Mouse (Mus musculus): ENCODE data around the gene Tars2.
"Not testable (repeated sequence)": the region's sequence is repeated elsewhere in the genome, so short reads cannot be mapped to it uniquely, and the experiment has no call there.

Tars2 gene

GRCm38 (mm10) chr3:95760106-95760505 lies at the start of gene Tars2:
TSS of gene Tars2 (minus strand) at chr3:95760206.
- in situ Hi-C loops (cut with MseI, MboI) = no loop called here

- in situ Hi-C loops (cut with MseI, MboI) = no loop called here
These were observed 48.4 kb upstream of the Tars2 start for GRCm38 (mm10) chr3:95808384-95808783.

GRCm38 (mm10) chr3:95807630-95808029 lies 47.6 kb upstream of the Tars2 start:
- in situ Hi-C loops (cut with MseI, MboI) = not testable (repeated sequence)

GRCm38 (mm10) chr3:95806677-95807076 lies 46.7 kb upstream of the Tars2 start:
- in situ Hi-C loops (cut with MseI, MboI) = no loop called here

- in situ Hi-C loops (cut with MseI, MboI) = no loop called here
These were observed 43.8 kb upstream of the Tars2 start for GRCm38 (mm10) chr3:95803851-95804250.

GRCm38 (mm10) chr3:95798756-95799155 lies 38.8 kb upstream of the Tars2 start:
- in situ Hi-C loops (cut with MseI, MboI) = no loop called here

- in situ Hi-C loops (cut with MseI, MboI) = no loop called here
These were observed 34.3 kb upstream of the Tars2 start for GRCm38 (mm10) chr3:95794299-95794698.

- in situ Hi-C loops (cut with MseI, MboI) = no loop called here
These were observed 33.7 kb upstream of the Tars2 start for GRCm38 (mm10) chr3:95793662-95794061.

- in situ Hi-C loops (cut with MseI, MboI) = no loop called here
These were observed 25.5 kb upstream of the Tars2 start for GRCm38 (mm10) chr3:95785501-95785900.

- in situ Hi-C loops (cut with MseI, MboI) = no loop called here
These were observed 12.0 kb upstream of the Tars2 start for GRCm38 (mm10) chr3:95771985-95772384.

- in situ Hi-C loops (cut with MseI, MboI) = no loop called here
These were observed 5.5 kb upstream of the Tars2 start for GRCm38 (mm10) chr3:95765534-95765933.

- in situ Hi-C loops (cut with MseI, MboI) = no loop called here
These were observed 3.8 kb upstream of the Tars2 start for GRCm38 (mm10) chr3:95763811-95764210.

GRCm38 (mm10) chr3:95762961-95763360 lies 3.0 kb upstream of the Tars2 start:
- in situ Hi-C loops (cut with MseI, MboI) = no loop called here

GRCm38 (mm10) chr3:95761771-95762170 lies 1.8 kb upstream of the Tars2 start:
- in situ Hi-C loops (cut with MseI, MboI) = no loop called here

- in situ Hi-C loops (cut with MseI, MboI) = no loop called here
These were observed 650 bp upstream of the Tars2 start for GRCm38 (mm10) chr3:95760656-95761055.

- in situ Hi-C loops (cut with MseI, MboI) = no loop called here
These were observed 1.4 kb downstream of the Tars2 start for GRCm38 (mm10) chr3:95758467-95759218.

- in situ Hi-C loops (cut with MseI, MboI) = no loop called here
These were observed 3.2 kb downstream of the Tars2 start for GRCm38 (mm10) chr3:95756808-95757207.

GRCm38 (mm10) chr3:95754345-95755206 lies 5.4 kb downstream of the Tars2 start:
- in situ Hi-C loops (cut with MseI, MboI) = no loop called here

- in situ Hi-C loops (cut with MseI, MboI) = no loop called here
These were observed 7.1 kb downstream of the Tars2 start for GRCm38 (mm10) chr3:95752935-95753334.

- in situ Hi-C loops (cut with MseI, MboI) = no loop called here
These were observed 19.6 kb downstream of the Tars2 start for GRCm38 (mm10) chr3:95740406-95740805.

GRCm38 (mm10) chr3:95739353-95740104 lies 20.5 kb downstream of the Tars2 start, which contains the start of gene Ecm1:
TSS of gene Ecm1 (minus strand) at chr3:95739569.
- in situ Hi-C loops (cut with MseI, MboI) = no loop called here

GRCm38 (mm10) chr3:95735071-95735670 lies 24.8 kb downstream of the Tars2 start:
- in situ Hi-C loops (cut with MseI, MboI) = no loop called here

Data from mouse trophoblast stem cell (cell line).